Mouse (Mus musculus) MEL-GATA-1-ER (cell line): ENCODE measurements at regions not wholly inside any gene's neighbourhood (a gene's known extent, or its start where the extent isn't known, plus 50 kb on each side); places are given as distances from the start of the nearest gene placed in this dataset.

ENCODE experiments used
- DNase-seq: peaks from one replicate; pipeline ENCODE4 v3.0.0-alpha.2; 2012; ENCODE audit warnings: low read depth; ENCODE audit errors: extremely low read depth

GRCm38 (mm10) chr3:76014766-76015165 is 58.0 kb upstream of the Golim4 start:
- no peak for DNase-seq

- peak; percentile 55 for DNase-seq
Measured at GRCm38 (mm10) chr3:76008564-76009183, 51.9 kb upstream of the Golim4 start.
